Mouse (Mus musculus) lung, postnatal 0 days (tissue): ENCODE results near the gene Gpn1.

Experiments used
- CTCF ChIP-seq: IDR thresholded peaks from 2 replicates; pipeline ENCODE4 v1.5.1; 2016; ENCODE audit warnings: antibody characterized with exemption, mild to moderate bottlenecking
- EP300 ChIP-seq: IDR thresholded peaks from 2 replicates; pipeline ENCODE4 v1.6.1; 2016; ENCODE audit warnings: antibody characterized with exemption, mild to moderate bottlenecking, control low read depth

DNA sequence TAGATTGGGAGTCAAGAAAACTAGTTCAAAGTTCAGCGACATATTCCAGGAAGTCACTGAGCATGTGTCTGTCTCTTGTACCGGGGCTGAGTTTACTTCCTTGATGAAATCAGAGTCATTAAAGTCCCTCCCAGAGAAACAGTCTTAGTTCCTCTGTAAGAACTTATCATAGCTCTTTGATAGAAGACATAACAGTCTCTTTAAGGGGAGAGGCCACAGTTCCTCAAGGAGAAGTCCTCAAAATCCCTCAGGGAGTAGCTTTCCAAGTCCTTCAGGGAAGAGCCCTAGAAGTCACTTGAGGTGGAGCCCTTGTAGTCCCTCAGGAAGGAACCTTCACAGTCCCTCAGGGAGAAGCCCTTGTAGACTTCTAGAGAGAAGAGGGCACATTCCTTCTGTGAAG, 43.2 kb upstream of the Gpn1 start:
- TF ChIP-seq CTCF = no peak
- TF ChIP-seq EP300 = no peak
